Comparison of ENCODE assay signal across 22 mouse cellular contexts in genomic region chr8:95424682-95425081, GRCm38 (mm10). TPM values are rescaled to one million over a fixed set of nuclear protein-coding genes. Genes with fewer than 3 reads are reported as not detected.
A peak's percentile ranks its signal among the peaks of the same experiment; 100 is the strongest.
DNase-seq lines count a peak whose midpoint lies in the region; ATAC-seq and TF ChIP-seq lines count a peak whose summit lies in the region.
"Had no signal": no experiment of that assay in that cellular context is flagged by ENCODE, and none has a peak within 500 bp of the region (broad histone marks: within the 10 kb centered on the region; RNA-seq: fewer than 3 reads in every experiment).

No protein-coding gene starts in this region.

- WGBS in heart, embryonic 13.5 days, result 79% methylated on average over 7 of the region's 7 CpGs
- 51% methylated on average over 7 of the region's 7 CpGs for WGBS in lung, adult 2 months
- 68% methylated on average over 7 of the region's 7 CpGs for WGBS in liver, embryonic 15.5 days (ENCODE audit: insufficient replicate concordance)
- WGBS in stomach, postnatal 0 days, result 50% methylated on average over 7 of the region's 7 CpGs

- no peak for ATAC-seq in heart, embryonic 13.5 days (ENCODE audit: extremely low read depth, insufficient number of reproducible peaks, low FRiP score, low TSS enrichment)
- peak; percentile 78 for ATAC-seq in liver, embryonic 15.5 days (ENCODE audit: insufficient read depth)
- peak; percentile 85 for ATAC-seq in stomach, postnatal 0 days (ENCODE audit: low FRiP score, low TSS enrichment)
- ATAC-seq: forebrain, embryonic 16.5 days; hindbrain, embryonic 16.5 days had no signal

- no peaks in the 10 kb centered on the region for H3K27me3 ChIP-seq in heart, embryonic 13.5 days (replicated peaks)
- H3K27me3 ChIP-seq in liver, embryonic 15.5 days, result no peaks in the 10 kb centered on the region
- no peaks in the 10 kb centered on the region for H3K27me3 ChIP-seq in stomach, postnatal 0 days (ENCODE audit: control insufficient read depth, insufficient read depth, low read length)
- H3K27me3 ChIP-seq: CH12.LX; embryonic facial prominence, embryonic 15.5 days; limb, embryonic 15.5 days; neural tube, embryonic 15.5 days had no signal

- no peak overlapping the region for H3K9ac ChIP-seq in heart, embryonic 13.5 days
- no peak overlapping the region for H3K9ac ChIP-seq in liver, embryonic 15.5 days
- no peak overlapping the region for H3K9ac ChIP-seq in stomach, postnatal 0 days (ENCODE audit: low read length)
- H3K9ac ChIP-seq: embryonic facial prominence, embryonic 15.5 days; limb, embryonic 15.5 days; neural tube, embryonic 15.5 days had no signal

- no peak for TF ChIP-seq CTCF in lung, adult 2 months (IDR thresholded peaks at IDR 0.05; ENCODE audit: insufficient read depth, low read length)
- no peak for TF ChIP-seq CTCF in stomach, postnatal 0 days (IDR thresholded peaks at IDR 0.05; ENCODE audit: low read depth)

- H3K27ac ChIP-seq in heart, embryonic 13.5 days (replicated peaks), result peak overlapping the region; percentile 73
- H3K27ac ChIP-seq in liver, embryonic 15.5 days (replicated peaks), result peak overlapping the region; percentile 48
- H3K27ac ChIP-seq in stomach, postnatal 0 days (replicated peaks), result peak overlapping the region; percentile 67; the same call in 1 of the 2 replicates
- H3K27ac ChIP-seq: embryonic facial prominence, embryonic 15.5 days; kidney, postnatal 0 days; limb, embryonic 15.5 days; neural tube, embryonic 15.5 days had no signal

- H3K9me3 ChIP-seq in heart, embryonic 13.5 days, result no peaks in the 10 kb centered on the region
- H3K9me3 ChIP-seq in liver, embryonic 15.5 days (replicated peaks), result no peaks in the 10 kb centered on the region
- no peaks in the 10 kb centered on the region for H3K9me3 ChIP-seq in stomach, postnatal 0 days (ENCODE audit: control insufficient read depth, low read length)
- H3K9me3 ChIP-seq: embryonic facial prominence, embryonic 15.5 days; limb, embryonic 15.5 days; neural tube, embryonic 15.5 days had no signal

- H3K4me1 ChIP-seq in heart, embryonic 13.5 days, result peaks cover 56% of the 10 kb centered on the region
- peaks cover 18% of the 10 kb centered on the region for H3K4me1 ChIP-seq in lung, adult 2 months (ENCODE audit: control insufficient read depth, insufficient read depth, low read length)
- peaks cover 42% of the 10 kb centered on the region for H3K4me1 ChIP-seq in liver, embryonic 15.5 days (replicated peaks)
- 0 out of 2 replicates have a peak, but pooled peaks cover 7% of the 10 kb centered on the region for H3K4me1 ChIP-seq in stomach, postnatal 0 days (replicated peaks; ENCODE audit: control insufficient read depth, insufficient read depth)

- H3K36me3 ChIP-seq in heart, embryonic 13.5 days, result peaks cover 47% of the 10 kb centered on the region
- peaks cover 32% of the 10 kb centered on the region for H3K36me3 ChIP-seq in liver, embryonic 15.5 days (replicated peaks)
- peaks cover 16% of the 10 kb centered on the region for H3K36me3 ChIP-seq in stomach, postnatal 0 days (ENCODE audit: control insufficient read depth, insufficient read depth, low read length)

- H3K4me3 ChIP-seq in heart, embryonic 13.5 days, result no peak overlapping the region
- no peak overlapping the region for H3K4me3 ChIP-seq in lung, adult 2 months (replicated peaks; ENCODE audit: extremely low read depth, low read depth, low read length)
- H3K4me3 ChIP-seq in liver, embryonic 15.5 days (replicated peaks), result no peak overlapping the region
- no peak overlapping the region for H3K4me3 ChIP-seq in stomach, postnatal 0 days (ENCODE audit: low read depth, low read length)
- H3K4me3 ChIP-seq: embryonic facial prominence, embryonic 15.5 days; limb, embryonic 15.5 days; neural tube, embryonic 15.5 days had no signal

- H3K4me2 ChIP-seq in heart, embryonic 13.5 days, result no peak overlapping the region
- peak overlapping the region; percentile 18; the same call in 1 of the 2 replicates for H3K4me2 ChIP-seq in liver, embryonic 15.5 days
- no peak overlapping the region for H3K4me2 ChIP-seq in stomach, postnatal 0 days (replicated peaks; ENCODE audit: low read depth)
- H3K4me2 ChIP-seq: embryonic facial prominence, embryonic 15.5 days; limb, embryonic 15.5 days; neural tube, embryonic 15.5 days had no signal

- intact Hi-C loops in heart, postnatal 10 days (cut with DNase I), result loop anchor here (5.0 kb wide), 1 partner anchor 32 kb away; no protein-coding TSS in a partner anchor

- TF ChIP-seq POLR2A in lung, adult 2 months (IDR thresholded peaks at IDR 0.05; ENCODE audit: borderline replicate concordance, extremely low read depth, low read depth, low read length), result no peak

- TF ChIP-seq EP300 in stomach, postnatal 0 days (optimal IDR thresholded peaks at IDR 0.05), result no peak

- DNase-seq in heart, postnatal 10 days, result no peak
- peak; percentile 29 for DNase-seq in lung, postnatal 10 days
- DNase-seq in lung, adult 2 months, result no peak
- no peak for DNase-seq in stomach, postnatal 0 days (ENCODE audit: low spot score)
- no peak for DNase-seq in layer of hippocampus, postnatal 14 days (ENCODE audit: low spot score in 2 of 2)
- DNase-seq in gastrocnemius, postnatal 10 days, result no peak
- DNase-seq: adrenal gland, postnatal 25 days; cerebellum, adult 11 months; cerebellum, postnatal 14 days; embryo, embryonic 11 days; kidney, adult 18-20 months; midbrain, embryonic 14.5 days; right cerebral cortex, postnatal 14 days had no signal

RNA-seq across cellular contexts. Expression of gene Cfap20, which starts 10.0 kb away (rescaled TPM):
- polyA plus RNA-seq in heart, embryonic 13.5 days (2015; fragmentation: Nextera tagmentation; extraction: Ambion mirVana), result 151 and 167 TPM in 2 replicates
- 10 to 100 TPM; 42.7 to 57.6 TPM for total RNA-seq in heart, postnatal 10 days (2021)
- 65.0 and 66.0 TPM in 2 replicates for polyA plus RNA-seq in lung, adult 2 months (2012; rRNA removed)
- polyA plus RNA-seq in liver, embryonic 15.5 days (2015; fragmentation: Nextera tagmentation; extraction: Ambion mirVana), result 28.2 and 31.5 TPM in 2 replicates
- 85.5 and 85.7 TPM in 2 replicates for polyA plus RNA-seq in stomach, postnatal 0 days (2015; fragmentation: Nextera tagmentation; extraction: Ambion mirVana)
- total RNA-seq in layer of hippocampus, postnatal 14 days (2021), result 10 to 100 TPM; 58.5 to 62.5 TPM
- 10 to 100 TPM; 19.5 to 28.8 TPM for total RNA-seq in gastrocnemius, postnatal 10 days (2021)
